Mouse (Mus musculus) brown adipose tissue, adult 24 weeks (tissue): ENCODE measurements around the gene Emp2. TPM values are rescaled to one million over a fixed set of nuclear protein-coding genes. Genes with fewer than 3 reads are reported as not detected.

Experiments used
- H3K27ac ChIP-seq: fragments of 200-500 bp; replicated peaks from 2 replicates; pipeline ENCODE4 v1.5.1; 2012; ENCODE audit warnings: low read depth, mild to moderate bottlenecking, low read length
- H3K4me1 ChIP-seq: fragments of 200-500 bp; 2 replicates; pipeline ENCODE4 v1.6.1; 2012; ENCODE audit warnings: low read length, mixed read lengths; ENCODE audit not compliant: control insufficient read depth, insufficient read depth, insufficient read length
- H3K4me3 ChIP-seq: fragments of 200-500 bp; 2 replicates; pipeline ENCODE4 v1.5.1; 2012; ENCODE audit warnings: low read depth, mild to moderate bottlenecking, low read length, moderate library complexity; ENCODE audit not compliant: insufficient read depth
- polyA plus RNA-seq: library from polyadenylated mRNA; stranded (reverse); fragments of >200 nt; gene quantifications from 2 replicates; pipeline ENCODE4 v1.2.4, GENCODE M21; 2012; ENCODE audit not compliant: missing spikeins, insufficient read depth, insufficient read length

Gene Emp2
- polyA plus RNA-seq, 1 experiment = 4.8 TPM

- H3K4me3 ChIP-seq = no peak overlapping the region
- no peak overlapping the region for H3K27ac ChIP-seq
- H3K4me1 ChIP-seq = no peaks in the 10 kb centered on the region
These were observed 22.2 kb upstream of the Emp2 start for GRCm38 (mm10) chr16:10335953-10336352.

DNA sequence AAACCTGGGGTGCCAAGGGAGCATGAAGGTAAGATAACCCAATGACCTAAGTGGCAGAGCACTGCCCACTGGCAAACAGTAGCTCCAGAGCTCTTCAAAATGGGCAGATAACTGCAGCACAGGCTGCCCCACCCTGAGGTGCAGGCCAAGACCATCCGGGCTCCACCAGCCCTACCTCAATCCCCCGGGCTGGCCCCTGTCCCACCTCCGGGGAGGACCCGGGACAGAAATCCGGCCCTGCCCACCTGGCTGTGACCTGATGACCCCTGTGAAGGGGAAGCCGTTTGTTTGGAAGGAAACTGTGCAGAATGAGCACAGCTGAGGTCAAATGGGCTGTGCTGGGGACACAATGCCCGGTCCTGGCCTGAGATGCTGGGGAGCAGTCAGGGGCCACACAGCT, 19.0 kb upstream of the Emp2 start:
- Histone ChIP-seq H3K4me3 (no peak overlapping the region), H3K4me1 (no peaks in the 10 kb centered on the region), H3K27ac (no peak overlapping the region)

GRCm38 (mm10) chr16:10330586-10331495, 17.1 kb upstream of the Emp2 start:
- H3K4me3 ChIP-seq = no peak overlapping the region
- no peak overlapping the region for H3K27ac ChIP-seq
- H3K4me1 ChIP-seq = no peaks in the 10 kb centered on the region

DNA sequence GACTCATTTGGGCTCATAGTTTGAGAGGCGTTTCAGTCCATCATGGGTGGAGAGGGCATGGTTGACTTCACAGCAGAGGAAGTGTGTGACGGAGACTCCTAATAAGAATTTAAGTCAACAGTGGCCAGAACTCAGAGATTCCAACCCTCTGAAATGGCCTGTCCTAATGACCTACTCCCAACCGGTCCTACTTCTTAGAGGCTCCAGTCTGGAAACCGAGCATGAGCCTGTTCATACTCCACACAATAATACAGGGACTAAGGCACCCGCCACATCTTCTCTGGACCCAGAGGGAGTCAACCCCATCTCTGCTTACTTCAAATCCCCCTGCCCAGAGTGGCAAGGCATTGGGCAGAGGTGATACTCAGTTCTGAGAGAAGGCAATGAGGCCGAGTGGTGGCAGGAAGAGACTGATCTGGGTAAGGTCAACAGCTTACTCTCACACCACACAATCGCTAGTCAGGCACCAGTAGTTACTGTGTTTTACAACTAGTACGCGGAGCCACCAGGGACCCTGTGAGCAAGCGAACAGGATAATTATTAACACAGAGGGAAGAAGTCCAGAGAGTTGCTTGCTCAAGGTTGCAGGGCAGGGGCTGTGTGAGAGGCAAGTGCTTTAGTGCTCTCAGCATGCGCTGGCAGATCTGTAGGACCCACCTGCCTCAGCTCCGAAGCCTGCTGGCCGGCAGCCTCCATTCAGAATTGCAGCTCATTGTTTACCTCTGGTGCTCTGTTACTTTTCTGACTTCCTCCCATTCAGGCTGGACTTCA, 14.0 kb upstream of the Emp2 start:
- Histone ChIP-seq H3K4me3 (no peak overlapping the region), H3K27ac (no peak overlapping the region), H3K4me1 (no peaks in the 10 kb centered on the region)

DNA sequence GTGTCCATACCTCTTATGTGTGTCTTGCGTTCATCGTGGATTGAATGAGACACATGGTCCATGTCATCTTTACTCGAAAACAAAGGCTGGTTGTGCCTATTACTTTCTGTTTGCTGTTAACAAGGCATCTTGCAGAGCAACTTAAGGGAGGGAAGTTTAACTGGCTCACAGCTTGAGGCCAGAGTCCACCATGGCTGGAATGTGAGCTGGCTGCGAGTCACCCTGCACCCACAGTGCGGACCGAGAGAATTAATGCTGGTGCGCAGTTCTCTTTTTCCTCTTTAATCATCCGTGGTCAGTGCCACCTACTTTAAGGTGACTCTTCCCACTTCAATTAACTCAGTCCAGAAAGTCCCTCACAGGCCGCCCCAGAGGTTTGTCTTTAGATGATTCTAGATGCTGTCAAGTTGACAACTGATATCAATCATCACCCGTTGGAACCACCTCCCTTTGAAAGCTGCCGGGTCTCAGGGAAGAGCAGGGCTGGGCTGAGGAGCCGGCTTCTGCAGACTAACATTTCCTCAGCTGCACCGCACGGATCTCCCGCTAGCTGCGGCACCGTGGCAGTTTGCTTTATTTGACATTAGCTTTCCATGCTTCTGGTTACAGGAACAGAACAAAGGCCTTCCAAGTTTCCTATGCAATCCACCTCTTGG, 6.3 kb upstream of the Emp2 start:
- H3K4me3 ChIP-seq = no peak overlapping the region
- no peak overlapping the region for H3K27ac ChIP-seq
- no peaks in the 10 kb centered on the region for H3K4me1 ChIP-seq

DNA sequence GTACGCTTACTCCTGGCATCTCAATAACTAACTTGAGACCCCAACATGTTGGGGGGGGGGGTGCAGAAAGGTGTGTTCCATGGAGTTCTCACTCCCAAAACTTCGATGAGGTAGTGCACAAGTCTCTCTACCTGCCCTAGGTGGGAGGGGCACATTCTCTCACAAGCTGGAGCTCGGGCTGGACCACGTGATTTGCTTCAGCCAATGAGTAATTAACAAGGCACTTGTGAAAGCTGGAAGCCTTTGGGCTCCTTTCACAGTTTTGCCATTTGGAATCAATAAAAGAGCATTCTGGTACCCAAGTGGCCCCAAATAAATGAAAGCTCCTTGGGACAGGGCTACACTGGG, 3.4 kb upstream of the Emp2 start:
- no peak overlapping the region for H3K27ac ChIP-seq

DNA sequence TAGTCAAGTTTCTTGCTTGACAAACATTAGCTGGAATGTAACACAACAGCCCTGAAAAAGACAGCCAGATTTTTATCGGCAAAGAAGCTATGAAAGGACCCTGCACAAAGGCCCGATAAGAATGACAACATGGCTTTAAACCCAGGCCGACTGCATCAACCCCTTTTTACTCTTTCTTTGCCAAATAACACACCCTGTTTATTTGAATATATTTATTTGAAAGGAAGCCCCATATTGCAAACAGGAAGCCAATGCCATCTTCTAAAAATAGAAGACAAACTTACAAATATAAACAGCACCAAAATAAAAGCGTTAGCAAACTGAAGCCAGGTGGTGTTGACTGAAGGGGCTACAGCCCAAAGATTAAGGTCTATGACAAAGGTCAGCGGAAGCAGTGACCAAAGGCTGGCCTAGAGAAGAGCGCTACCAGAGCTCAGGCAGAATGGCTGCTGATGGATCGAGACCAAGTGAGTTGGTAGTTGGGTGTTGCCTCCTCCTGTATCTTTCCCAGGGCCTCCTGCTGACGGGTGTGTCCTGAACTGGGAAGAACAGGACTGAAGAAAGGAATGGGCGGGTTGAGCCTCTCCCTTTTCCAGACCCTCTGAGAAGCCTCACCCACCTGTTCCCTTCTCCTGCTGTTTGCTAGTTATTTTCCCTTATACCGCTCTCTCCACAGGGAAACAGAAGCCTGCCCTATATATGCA, 2.9 kb upstream of the Emp2 start:
- H3K27ac ChIP-seq = no peak overlapping the region
- no peaks in the 10 kb centered on the region for H3K4me1 ChIP-seq
- H3K4me3 ChIP-seq = no peak overlapping the region

More for the DNA sequence above, 3.4 kb upstream of the Emp2 start:
- H3K4me3 ChIP-seq = no peak overlapping the region
- H3K4me1 ChIP-seq = no peaks in the 10 kb centered on the region

DNA sequence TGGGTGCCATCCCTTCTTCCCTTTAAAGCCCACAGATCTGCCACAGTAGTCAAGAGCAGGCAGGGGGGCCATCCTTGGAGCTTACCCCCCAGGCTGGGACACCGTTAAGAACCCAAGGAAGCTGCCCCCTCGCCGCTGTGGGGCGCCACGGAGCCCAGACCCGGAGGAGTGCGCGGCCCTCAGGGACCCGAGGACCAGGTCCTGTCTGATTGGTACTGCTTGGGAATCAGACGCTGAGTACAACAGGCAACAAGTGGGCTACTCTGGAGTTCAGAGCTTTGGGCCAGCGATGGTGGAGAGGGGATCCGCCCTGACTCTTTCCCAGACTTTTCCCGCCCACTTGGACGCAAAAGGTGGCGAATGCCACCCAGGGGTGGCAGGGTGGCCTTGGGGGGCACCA, 542 bp downstream of the Emp2 start:
- peak overlapping the region; percentile 75 for H3K4me3 ChIP-seq
- no peaks in the 10 kb centered on the region for H3K4me1 ChIP-seq
- no peak overlapping the region for H3K27ac ChIP-seq

DNA sequence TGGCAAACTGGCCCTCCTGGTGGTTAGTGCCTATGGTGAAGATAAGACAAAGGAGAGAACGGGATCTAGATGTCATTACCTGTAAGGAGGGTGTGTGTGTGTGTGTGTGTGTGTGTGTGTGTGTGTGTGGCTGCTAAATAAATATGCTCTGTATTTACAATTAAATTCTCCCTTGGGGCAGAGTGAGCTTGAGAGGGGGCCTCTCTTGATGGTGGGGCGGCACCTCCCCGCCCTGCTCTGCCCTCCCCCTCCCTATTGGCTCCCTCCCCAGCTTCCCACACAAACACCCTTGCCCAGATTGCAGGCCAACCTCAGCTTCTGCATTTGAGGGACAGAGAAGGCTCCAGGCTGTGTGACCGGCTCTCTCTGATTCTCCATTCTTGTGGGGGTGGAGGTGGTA, 1.8 kb downstream of the Emp2 start:
- H3K4me1 ChIP-seq = no peaks in the 10 kb centered on the region
- no peak overlapping the region for H3K4me3 ChIP-seq
- H3K27ac ChIP-seq = no peak overlapping the region

- H3K4me3 ChIP-seq = no peak overlapping the region
- no peaks in the 10 kb centered on the region for H3K4me1 ChIP-seq
- H3K27ac ChIP-seq = no peak overlapping the region
These were observed 2.7 kb downstream of the Emp2 start for GRCm38 (mm10) chr16:10311086-10311485.

- Histone ChIP-seq H3K27ac (no peak overlapping the region), H3K4me1 (no peaks in the 10 kb centered on the region), H3K4me3 (no peak overlapping the region)
These were observed 3.3 kb downstream of the Emp2 start for GRCm38 (mm10) chr16:10310507-10310906.

- H3K27ac ChIP-seq = no peak overlapping the region
- no peaks in the 10 kb centered on the region for H3K4me1 ChIP-seq
- no peak overlapping the region for H3K4me3 ChIP-seq
These were observed 6.4 kb downstream of the Emp2 start for GRCm38 (mm10) chr16:10307351-10307750.

- Histone ChIP-seq H3K4me3 (no peak overlapping the region), H3K4me1 (no peaks in the 10 kb centered on the region), H3K27ac (no peak overlapping the region)
These were observed 7.7 kb downstream of the Emp2 start for GRCm38 (mm10) chr16:10306101-10306500.

DNA sequence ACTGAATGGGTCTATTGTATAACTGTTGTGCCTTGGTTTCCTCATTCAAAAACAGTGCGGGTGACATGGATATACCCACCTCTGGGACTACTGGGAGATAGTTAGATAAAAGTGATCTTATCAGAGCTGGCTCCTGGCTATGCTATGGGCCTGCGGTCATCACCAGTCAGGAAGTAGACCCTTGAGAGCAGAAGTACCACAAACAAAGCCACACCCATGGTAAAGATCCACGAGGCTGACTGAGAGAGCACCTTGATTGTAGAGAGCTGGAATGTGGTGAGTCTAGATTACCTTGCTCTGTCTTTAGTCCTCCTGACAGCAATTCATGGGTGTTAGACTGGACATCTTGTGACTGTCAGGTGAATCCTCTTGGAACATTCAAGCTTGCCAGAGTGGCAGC, 12.4 kb downstream of the Emp2 start:
- H3K4me3 ChIP-seq = no peak overlapping the region
- peaks cover 5% of the 10 kb centered on the region; the same call in 1 of the 2 replicates for H3K4me1 ChIP-seq
- no peak overlapping the region for H3K27ac ChIP-seq
